Mouse (Mus musculus) bone marrow, adult 2 months (tissue): Measurements from ENCODE around the gene Cd209a.

Experiments
- CTCF ChIP-seq: fragments of 200-500 bp; IDR thresholded peaks from 2 replicates; pipeline ENCODE4 v1.5.1; 2011; ENCODE audit warnings: low read length, control low read depth; ENCODE audit not compliant: control insufficient read depth, insufficient read depth
- POLR2A ChIP-seq: fragments of 200-500 bp; IDR thresholded peaks from 2 replicates; pipeline ENCODE4 v1.6.1; 2011; ENCODE audit warnings: low read depth, mild to moderate bottlenecking, control low read depth, low read length, borderline replicate concordance; ENCODE audit not compliant: control insufficient read depth

DNA sequence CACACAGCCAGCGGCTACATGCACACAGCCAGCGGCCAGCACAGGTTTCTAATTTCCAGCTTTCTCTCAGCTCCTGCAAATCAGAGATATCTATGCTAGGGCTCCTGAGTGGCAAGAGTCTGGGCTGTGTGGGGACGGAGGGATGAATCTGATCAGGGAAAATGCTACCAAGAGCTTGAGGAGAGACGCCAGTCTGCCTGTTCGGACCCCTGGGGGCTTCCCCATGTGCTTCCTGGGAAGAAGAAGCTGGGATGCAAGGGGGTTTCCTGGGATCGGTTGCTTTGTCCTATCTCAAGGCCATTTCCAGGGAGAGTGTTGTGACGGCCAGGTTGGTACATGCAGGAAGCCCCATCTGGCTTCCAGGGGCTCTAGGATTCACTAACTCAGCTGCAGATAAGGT is 41.2 kb downstream of the Cd209a start:
- no peak for TF ChIP-seq CTCF
- no peak for TF ChIP-seq POLR2A
